Mouse (Mus musculus) left cerebral cortex, postnatal 4 days (tissue): ENCODE results near the gene Picalm. TPM values are rescaled to one million over a fixed set of nuclear protein-coding genes. Genes with fewer than 3 reads are reported as not detected.

Experiments
- DNase-seq: peaks from one replicate; pipeline ENCODE4 v3.0.0-alpha.2; 2022
- intact Hi-C: fragments of 180-260 bp; cut with DNase I; formaldehyde crosslinking; loops from one replicate; pipeline ENCODE4 v1.15.1; 2025
- total RNA-seq, 2 experiments: library from RNA; stranded (reverse); gene quantifications; 2 replicates each; pipeline ENCODE4 v1.2.3; 2021

Picalm gene
- total RNA-seq: 100 to 1,000 TPM; 250 to 257 TPM

DNA sequence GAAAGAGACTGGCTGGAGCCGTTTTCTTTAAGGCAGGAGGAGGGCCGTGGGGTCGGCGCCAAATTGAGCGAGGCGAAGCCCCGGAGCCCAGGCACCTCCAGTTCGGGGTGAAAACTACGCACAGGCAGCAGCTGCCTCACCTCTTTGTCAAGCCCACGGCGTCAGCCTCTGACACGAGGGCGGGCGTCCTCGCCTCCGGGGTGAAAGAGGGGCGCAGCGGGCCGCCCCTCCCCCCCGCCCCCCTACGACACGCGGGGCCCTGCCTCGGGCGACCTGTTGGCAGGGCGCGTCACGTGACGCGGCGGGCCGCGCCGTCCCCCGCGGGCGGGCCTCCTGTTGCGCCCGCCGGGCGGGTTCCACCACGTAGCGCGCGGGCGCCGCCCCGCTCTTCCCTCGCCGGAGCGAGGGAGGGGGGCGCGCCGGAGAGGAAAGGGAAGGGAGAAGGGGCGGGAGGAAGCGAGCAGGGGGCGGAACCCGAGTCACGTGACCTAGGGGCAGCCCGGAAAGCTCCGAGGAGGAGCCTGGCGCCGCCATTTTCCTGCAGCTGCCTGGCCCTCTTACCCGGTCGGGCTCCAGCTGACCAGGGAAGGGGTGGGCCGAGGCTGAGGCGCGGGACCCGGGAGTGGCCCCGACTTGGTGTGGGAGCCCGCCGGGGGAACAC is at the start of gene Picalm:
Gene Picalm (plus strand): TSS at position 482 of the 661 bp plus-strand sequence.
- intact Hi-C loops: loop anchor here (5.0 kb wide), 2 partner anchors 108 to 128 kb away; no protein-coding TSS in a partner anchor

DNA sequence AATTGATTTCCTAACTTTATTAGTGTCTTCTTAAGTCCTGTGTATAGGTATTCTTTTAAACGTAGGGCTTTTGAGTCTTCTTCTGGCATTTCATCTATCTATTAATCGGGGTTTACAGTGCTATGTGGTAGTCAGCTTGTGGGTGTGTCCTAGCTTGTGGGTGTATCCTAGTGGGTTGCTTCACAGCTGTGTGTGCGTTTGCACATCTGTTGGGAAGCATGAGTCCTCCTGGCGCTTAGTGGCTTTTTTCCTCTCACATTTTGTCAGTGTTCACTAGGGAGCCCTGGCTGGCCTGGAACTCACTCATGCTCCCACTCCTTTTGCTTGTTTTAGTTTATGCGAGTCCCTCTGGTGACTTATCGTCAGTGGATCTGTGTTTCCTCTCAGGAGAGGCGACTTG is 46.2 kb upstream of the Picalm start:
- no peak for DNase-seq
- intact Hi-C loops: no loop called here

More for the DNA sequence above, at the start of gene Picalm:
- DNase-seq: peak; percentile 98

DNA sequence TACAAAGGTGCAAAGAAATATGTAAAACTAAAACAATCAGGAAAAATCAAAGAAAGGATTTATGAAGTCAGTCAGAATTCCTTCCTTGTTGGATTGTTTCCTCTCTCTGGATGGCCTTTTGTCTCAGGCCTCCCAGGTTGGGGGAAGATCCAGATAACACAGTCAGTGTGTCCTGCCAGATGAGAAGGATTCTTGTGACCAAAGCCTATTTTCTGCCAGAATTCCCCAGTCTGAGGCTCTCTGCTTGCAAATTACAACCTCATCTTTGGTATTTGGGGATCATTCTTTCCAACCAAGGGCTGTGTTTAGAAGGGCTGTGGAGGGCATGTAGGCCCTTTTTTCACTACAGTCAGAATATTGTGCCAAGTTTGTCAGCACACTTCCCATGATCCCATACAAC is 45.5 kb upstream of the Picalm start:
- intact Hi-C loops: no loop called here

DNA sequence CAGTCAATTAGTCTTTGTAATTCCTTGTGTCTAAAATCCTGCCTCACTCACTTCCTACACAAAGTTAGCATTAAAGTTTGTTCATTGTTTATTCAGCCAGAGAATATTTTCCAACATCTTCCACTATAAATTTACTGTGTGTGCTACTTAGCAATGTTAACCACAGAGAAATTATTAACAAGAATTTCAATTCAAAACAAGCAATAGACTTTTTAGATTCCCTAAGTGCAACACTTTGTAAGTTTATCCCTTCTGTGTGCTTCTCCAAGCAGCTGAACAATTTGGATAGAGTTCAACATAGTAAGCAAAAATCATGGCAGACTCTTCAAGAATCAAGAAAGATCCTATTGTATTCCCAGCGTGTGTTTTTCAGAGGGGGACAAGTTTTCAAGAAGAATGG is 44.3 kb upstream of the Picalm start:
- no peak for DNase-seq
- intact Hi-C loops: no loop called here

More for the DNA sequence above, 45.5 kb upstream of the Picalm start:
- DNase-seq: no peak

DNA sequence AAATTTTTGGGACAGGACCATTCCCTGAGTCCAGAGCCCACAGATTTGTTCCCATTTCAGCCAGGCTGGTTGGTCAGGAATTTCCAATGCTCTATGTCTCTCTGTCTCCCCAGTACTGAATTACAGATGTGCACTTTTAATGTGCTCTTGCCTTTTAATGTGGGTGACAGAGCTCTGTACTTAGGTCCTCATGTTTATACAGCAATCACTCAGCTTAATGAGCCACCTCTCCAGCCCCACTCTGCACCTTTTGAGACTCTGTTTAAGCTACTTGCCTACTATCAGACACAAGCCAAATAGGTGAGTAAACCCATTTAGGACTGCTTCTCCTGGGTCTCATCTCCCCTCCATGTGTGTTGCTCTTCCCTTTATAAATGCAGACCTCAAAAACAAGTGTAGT is 43.2 kb upstream of the Picalm start:
- intact Hi-C loops: no loop called here
- no peak for DNase-seq

DNA sequence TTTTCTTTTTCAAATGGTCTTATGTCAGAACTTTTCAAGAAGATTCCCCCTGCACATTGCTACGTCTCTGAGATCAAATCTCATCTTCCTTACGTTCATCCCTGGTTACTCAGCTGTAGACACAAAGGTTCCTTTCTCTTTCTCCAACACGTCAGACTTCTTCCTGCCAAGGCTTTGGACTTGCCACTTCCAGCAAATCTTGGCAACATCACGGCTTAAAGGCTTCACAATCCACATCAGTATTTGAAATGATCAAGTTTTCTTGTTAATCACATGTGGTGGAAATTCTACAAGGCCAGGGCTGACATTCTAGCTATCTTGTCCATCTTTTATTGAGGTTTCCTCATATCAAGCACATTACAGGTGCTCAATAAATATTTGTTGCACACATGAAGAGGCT is 39.0 kb upstream of the Picalm start:
- intact Hi-C loops: no loop called here
- DNase-seq: no peak

DNA sequence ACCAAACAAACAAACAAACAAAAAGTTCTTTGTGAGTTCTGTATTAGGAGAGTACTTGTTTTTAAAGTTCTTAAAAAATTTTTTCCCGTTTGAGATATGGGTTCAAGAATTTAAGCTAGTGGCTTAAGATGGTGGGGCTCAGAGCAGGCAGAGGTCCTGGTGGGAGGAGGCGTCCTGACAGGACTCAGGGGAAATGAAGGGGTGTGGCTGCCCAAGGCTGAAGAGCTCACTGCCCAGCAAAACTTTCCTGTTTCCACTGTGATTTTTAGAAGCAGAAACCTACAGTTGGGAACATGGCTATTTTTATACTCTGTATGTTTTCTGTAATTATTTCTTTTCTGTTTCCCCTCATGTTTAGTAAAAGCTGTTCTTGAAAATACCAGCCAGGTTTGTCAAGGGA is 38.3 kb upstream of the Picalm start:
- no peak for DNase-seq
- intact Hi-C loops: no loop called here

DNA sequence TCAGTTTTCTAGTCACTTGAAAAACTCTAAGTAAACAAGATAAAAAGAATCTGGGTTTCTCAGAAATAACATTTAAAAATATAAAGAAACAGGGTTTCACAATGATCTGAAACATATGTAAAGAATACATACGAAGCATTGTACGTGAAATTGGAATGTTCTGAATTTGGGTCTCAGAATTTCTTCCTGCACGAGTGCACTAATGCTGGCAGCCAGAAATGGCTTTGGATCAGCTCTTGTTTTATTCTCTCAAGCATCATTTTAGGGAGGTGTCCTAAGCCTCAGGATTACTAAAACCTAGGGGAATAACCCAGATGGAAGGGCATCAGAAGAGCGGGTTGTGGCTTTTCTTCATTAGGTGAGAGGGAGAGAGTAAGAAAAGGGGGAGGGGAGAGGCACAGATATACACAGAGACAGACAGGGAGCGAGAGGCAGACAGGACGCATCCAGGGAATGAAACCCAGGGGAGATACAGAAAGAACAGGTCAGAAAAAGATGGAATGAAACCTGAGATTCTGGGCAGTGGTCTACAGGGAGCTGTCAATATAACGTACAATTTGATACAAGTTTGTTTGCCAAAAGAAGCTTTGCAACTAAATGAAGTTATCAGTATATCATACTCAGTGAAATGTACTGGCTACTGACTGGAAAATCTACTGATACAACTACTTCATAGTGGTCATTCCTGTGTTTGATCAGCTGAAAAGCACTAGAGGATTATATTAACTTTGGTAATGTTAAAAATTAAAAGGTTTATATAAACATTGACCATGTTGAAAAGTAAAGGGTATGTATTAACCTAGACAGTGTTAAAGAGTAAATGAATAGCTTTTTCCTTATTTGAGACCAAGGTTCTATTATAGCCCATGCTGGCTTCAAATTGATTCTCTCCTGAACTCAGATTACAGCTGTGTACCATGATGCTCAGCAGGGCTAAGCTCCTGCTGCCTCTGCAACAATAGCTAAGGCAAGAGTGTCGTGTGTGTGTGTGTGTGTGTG is 37.3 kb upstream of the Picalm start:
- intact Hi-C loops: no loop called here
- DNase-seq: no peak

DNA sequence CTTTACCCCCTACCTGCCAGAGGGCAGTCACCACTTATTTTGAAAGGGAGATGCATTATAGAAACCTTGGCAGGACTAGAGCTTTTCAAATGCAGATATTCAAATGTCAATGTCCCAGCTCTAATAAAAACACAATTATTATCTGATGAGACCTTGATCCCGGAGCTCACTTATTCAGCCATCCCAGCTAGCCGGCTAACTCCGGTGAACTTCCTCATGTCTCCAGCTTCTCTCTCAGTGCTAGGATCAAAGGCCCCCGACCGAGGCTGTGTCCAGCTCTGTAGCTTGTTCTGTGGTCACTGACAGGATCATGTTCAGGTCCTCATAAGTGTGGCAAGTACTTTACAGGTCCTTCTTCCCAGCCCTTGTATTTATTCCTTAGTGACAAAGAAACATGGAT is 34.9 kb upstream of the Picalm start:
- DNase-seq: no peak
- intact Hi-C loops: no loop called here

DNA sequence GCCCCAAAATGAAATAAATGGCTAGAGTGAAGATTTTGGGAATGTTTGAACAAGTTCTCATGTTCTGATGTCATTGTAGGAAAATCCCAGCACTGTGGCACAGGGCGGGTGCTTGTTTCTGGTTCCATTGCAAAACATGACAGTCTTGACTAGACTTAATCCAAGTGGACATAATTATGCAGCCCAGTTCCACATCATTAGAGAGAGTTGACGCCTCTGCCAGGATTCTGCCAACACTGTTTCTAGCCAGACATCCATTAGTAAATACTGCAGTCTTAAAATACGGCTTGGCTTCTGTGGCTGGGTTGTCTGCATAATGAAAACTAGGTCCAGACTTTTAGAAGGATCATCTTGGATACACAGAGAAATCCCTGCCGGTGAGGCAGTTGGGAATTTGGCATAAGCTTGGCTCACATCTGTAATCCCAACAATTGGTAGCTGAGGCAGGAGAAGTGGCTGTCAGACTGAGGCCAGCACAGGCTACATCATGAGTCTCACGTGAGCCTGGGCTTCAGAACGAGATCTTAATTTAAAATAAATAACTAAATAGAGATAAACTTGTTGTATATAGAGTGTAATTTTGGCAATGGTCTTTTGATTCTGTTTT is 34.1 kb upstream of the Picalm start:
- intact Hi-C loops: no loop called here
- DNase-seq: peak; percentile 20

DNA sequence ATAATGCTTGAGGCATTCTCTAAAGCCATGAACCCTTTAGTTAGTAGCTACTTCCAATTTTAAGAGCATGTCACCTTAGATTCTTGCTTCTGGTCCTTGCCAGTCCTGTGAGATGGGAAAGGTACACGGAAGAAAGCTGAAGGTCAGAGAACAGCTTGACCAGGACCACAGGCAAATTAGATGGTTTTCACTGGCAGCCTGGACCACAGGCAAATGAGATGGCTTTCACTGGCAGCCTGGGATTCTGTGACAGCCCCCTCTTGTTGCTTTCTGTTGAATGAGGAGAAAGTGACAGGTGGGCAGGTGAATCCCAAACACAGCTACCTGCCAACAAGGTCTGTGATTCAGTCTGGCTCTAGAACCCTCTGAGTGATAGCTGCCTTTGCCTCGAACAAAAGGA is 33.4 kb upstream of the Picalm start:
- no peak for DNase-seq
- intact Hi-C loops: no loop called here

DNA sequence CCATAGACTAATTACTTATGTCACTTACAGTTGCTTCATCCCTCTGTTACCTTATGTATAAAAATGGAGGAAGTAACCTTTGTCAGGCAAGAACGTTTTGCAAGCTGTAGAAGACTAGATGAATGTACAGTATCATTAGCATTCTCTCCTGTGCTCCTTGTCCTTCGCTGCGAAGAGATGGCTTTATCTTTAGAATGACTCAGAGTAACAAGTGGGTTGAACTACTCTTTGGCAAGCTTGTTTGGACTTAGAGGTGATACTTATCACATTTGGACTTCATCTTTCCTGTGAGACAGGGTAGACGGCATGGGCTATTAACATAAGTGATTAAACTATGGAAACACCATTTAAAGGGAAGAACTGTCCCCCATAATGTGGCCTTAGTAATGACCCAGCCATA is 31.8 kb upstream of the Picalm start:
- intact Hi-C loops: no loop called here
- no peak for DNase-seq

DNA sequence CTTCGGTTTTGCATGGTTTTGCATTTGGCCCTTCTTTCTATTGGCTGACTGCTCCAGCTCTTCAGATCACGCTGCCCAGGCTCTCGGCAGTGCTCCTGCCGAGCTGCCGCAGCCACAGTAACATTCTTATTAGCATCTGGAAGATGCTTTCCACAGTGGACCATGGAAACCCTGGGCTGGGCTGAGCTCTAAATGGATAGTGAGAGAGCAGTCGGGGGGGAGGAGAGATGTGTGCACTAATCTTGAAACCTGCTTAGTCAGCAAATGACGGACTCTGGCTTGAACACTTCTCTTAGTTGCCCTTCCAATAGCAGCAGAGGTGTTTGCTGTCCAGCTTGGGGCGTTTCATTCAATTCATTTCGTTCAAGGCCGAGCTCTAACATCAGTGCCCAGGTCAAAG is 30.8 kb upstream of the Picalm start:
- intact Hi-C loops: no loop called here
- no peak for DNase-seq

DNA sequence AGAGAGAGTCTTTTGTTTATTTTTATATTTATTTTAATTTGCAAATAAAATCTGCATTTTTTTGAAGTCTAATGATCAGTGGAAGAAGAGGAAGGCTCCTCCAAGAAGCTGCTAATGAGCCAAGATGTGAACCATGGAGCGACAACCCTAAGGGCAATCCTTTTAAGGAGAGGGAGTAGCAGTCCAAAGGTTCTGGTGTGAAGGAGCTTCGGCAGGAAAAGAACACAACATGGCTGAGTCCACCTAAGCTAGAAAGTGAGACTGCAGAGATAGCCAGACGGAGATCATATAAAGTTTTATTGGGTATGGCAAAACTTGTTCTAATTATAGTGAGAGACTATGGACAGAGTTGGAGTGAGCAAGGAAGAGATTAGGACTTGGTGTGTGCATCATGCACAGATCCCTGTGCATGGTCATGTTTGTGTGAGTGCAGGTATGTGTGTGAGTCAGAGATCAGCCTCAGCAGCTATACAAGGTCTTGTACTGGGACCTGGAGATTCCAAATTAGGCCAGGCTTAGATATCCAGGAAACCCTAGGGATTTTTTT is 29.3 kb upstream of the Picalm start:
- intact Hi-C loops: no loop called here
- DNase-seq: no peak

DNA sequence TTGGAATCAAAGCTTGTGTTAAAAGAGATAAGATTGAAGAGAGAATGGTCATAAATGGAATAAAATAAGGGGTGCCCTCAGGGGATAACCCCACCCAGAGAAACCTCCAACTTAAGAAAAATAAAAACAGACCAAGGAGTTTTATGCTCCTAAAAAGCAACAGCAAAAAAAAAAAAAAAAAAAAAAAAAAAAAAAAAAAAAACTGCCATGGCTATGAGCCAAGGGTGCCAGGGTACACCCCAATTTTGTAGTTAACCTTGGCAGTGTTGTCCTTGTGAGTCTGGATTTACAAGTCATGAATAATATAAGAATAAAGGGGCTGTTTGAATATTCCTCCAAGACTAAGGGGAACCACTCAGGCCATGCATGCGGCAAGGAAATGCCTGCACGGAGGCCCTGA is 13.9 kb upstream of the Picalm start:
- intact Hi-C loops: no loop called here
- no peak for DNase-seq

DNA sequence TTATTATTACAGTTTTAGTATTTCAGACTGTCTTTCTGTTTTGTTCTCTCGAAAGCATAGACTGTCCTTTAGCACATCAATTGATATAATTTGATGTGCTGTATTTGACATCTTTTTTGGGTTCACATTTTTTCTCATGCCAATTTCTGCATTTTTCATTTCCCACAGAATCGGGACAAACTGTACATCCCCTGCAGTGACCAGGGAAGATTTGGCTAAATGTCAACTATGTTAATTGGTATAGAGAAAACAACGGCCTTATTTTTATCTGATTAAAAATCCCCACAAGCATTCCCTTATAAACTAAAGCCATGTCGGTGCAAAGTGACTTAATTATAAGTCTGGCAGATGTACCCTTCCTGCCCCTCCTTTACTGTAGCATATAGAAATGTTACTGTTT is 9.9 kb upstream of the Picalm start:
- no peak for DNase-seq
- intact Hi-C loops: no loop called here

DNA sequence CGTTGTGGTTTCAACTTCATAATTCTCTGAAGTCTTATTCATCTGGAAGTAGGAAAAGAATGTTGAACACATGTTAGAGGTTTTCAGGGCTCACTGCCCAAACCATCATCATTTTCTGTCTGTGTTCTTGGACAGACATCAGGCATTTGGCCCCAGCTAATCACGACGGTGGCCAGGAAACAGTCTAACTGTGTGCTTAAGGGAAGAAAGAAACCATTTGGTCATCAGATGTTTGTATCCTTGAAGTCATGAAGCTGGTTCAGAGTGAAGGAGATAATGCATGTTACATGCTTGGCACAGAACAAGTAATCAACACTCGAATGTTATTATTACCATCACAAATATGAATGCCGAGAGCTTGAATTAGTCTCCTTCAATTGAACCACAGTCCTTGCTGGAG is 5.0 kb upstream of the Picalm start:
- intact Hi-C loops: no loop called here
- no peak for DNase-seq

DNA sequence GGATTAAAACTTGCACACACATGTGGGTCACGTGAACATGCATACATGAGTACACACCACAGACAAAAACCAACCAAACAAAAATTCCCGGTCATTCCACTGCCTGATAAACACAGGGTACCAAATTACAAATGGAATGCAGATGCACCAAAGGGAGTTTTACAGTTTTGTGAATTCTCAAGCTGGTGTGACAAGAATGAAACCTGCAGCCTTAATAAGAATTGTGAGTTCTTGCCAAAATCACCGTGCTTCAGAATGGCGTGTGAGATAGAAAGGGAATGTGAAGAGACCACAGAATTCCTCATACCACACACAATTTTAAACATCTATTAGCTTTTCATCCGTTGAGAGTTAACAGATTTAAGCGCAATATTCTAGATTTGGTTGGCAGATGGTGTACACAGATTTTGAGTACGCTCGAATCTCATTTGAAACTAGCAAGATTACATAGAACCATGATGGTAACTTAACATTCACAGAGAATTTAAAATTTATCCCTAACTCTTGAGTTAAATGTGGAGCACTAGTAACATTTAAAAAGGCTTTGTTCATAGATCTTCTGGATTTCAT is 1.3 kb upstream of the Picalm start:
- DNase-seq: no peak

DNA sequence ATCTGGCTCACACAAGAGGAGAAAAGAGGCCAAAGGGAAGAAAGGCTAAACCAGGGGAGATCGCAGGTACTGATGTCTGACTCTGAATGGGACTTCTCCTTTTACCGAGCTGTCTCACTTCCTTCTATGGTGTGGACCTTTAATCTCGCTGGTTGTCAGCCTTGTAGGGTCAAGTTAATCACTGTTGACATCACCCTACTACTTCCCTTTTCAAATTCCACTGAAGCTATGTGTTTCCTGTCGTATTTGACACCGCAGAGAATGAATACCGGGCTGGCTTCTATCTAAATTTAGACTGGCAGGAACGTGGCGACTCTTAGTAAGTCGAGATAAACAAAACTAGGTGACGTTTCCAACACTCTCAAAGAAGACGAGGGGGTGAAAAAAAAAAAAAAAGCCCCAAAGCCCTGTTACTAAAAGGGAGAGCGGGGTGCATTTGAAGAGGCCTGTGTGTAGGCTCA is 712 bp upstream of the Picalm start:
- peak; percentile 2 for DNase-seq
- intact Hi-C loops: no loop called here

More for the DNA sequence above, 1.3 kb upstream of the Picalm start:
- intact Hi-C loops: no loop called here

DNA sequence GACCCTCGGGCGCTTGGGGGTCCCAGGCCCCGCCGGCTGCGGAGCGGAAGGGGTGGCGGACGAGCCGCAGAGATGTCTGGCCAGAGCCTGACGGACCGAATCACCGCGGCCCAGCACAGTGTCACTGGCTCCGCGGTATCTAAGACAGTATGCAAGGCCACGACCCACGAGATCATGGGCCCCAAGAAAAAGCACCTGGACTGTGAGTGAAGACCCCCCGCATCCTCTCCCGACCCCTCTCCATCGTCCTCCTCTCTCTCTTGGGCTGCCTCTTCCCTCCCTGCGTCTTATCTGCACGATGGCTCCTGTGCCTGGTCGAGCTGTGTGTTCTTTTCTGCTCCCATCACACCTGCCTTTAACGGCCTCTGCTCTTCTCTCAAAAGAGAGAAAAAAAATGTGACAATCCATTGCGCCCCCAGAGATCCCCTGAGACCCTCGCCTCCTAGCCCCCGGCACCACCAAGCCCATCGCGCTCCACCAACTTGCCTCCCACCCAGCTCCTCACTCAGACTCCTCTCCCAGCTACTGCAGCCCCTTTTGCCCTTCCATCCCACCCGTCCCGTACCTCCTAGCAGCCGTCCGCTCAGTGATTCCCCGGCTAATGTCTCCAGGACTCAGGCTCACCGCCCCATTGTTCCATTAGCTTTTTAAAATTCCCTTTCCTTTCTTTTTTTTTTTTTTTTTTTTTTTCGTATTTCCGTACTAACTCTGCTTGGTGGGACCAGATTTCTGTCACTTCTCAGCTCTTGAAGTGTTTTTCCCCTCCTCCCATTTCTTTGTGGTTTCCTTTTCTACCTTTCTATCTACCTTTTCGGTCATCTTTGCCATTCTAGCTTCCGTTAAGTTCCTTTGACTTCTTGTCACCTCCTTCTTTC is 725 bp downstream of the Picalm start:
- intact Hi-C loops: loop anchor here (5.0 kb wide), 2 partner anchors 108 to 128 kb away; no protein-coding TSS in a partner anchor
- DNase-seq: peak; percentile 32
